Mouse (Mus musculus) layer of hippocampus, postnatal 14 days (tissue): ENCODE results near the gene Gm20890. TPM values are rescaled to one million over a fixed set of nuclear protein-coding genes. Genes with fewer than 3 reads are reported as not detected.
"Not testable (repeated sequence)": the region's sequence is repeated elsewhere in the genome, so short reads cannot be mapped to it uniquely, and the experiment has no call there.

Source experiments
- DNase-seq, 2 experiments: peaks; one replicate each; pipeline ENCODE4 v3.0.0; 2021 to 2022; ENCODE audit warnings: low spot score in 2 of 2, mixed read lengths in 1 of 2
- long read RNA-seq, 2 experiments: library from polyadenylated mRNA; stranded (forward); transcript quantifications; one replicate each; pipeline ENCODE4 v2.0.0; 2021
- total RNA-seq, 2 experiments: library from RNA; stranded (reverse); gene quantifications; 2 replicates each; pipeline ENCODE4 v1.2.3; 2021

The Gm20890 gene
- not detected for total RNA-seq
- long read RNA-seq, experiment 1, result 0 reads
- long read RNA-seq, experiment 2, result 0 reads

DNA sequence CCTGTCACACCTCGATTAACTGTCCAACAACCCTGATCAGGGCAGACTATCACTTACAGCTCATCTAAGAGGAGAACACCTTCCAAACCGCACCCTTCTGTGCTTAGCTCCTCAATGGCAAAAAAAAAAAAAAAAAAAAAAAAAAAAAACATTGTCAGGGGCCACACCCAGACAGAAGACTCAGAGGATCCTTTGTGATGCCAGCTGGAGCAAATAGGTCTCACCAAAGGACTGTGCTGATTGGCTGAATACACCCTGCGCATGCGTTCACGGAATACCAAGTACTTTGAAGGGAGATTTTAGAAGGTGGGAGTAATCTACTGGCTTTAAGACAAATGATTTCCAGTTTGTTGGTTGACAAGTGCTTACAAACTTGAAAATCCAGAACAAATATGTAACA is at the start of gene Gm20890:
TSS of gene Gm20890 (minus strand) at position 101 of the 400 bp plus-strand sequence.
- not testable (repeated sequence) for DNase-seq
